Mouse (Mus musculus) midbrain, postnatal 0 days (tissue): Measurements from ENCODE around the gene Arhgap24. TPM values are rescaled to one million over a fixed set of nuclear protein-coding genes. Genes with fewer than 3 reads are reported as not detected.
"Not testable (repeated sequence)": the region's sequence is repeated elsewhere in the genome, so short reads cannot be mapped to it uniquely, and the experiment has no call there.

Experiments used
- ATAC-seq: fragments of 200-750 bp; cut with Nextera tagmentation; 2 replicates; pipeline ENCODE4 v1.8.0; 2017; ENCODE audit warnings: moderate number of reproducible peaks, mild to moderate bottlenecking, moderate TSS enrichment, moderate library complexity; ENCODE audit not compliant: low FRiP score
- DNase-seq: peaks from one replicate; pipeline ENCODE4 v3.0.0-alpha.2; 2015; ENCODE audit warnings: low spot score
- H3K27ac ChIP-seq: fragments of 300-500 bp; sonication (generic); 2 replicates; pipeline ENCODE4 v1.5.1; 2014; ENCODE audit warnings: low read depth, mild to moderate bottlenecking, low read length, mixed read lengths
- H3K27me3 ChIP-seq: fragments of 300-500 bp; sonication (generic); 2 replicates; pipeline ENCODE4 v1.6.1; 2014; ENCODE audit warnings: low read length, control low read depth, mixed read lengths; ENCODE audit not compliant: insufficient read depth
- H3K36me3 ChIP-seq: fragments of 300-500 bp; sonication (generic); 2 replicates; pipeline ENCODE4 v1.6.1; 2014; ENCODE audit warnings: low read length, control low read depth, mixed read lengths; ENCODE audit not compliant: insufficient read depth
- H3K4me1 ChIP-seq: fragments of 300-500 bp; sonication (generic); 2 replicates; pipeline ENCODE4 v1.6.1; 2014; ENCODE audit warnings: mild to moderate bottlenecking, control low read depth, antibody characterized with exemption, low read length, mixed read lengths; ENCODE audit not compliant: insufficient read depth
- H3K4me2 ChIP-seq: fragments of 300-500 bp; sonication (generic); 2 replicates; pipeline ENCODE4 v1.6.1; 2014; ENCODE audit warnings: low read depth, mild to moderate bottlenecking, low read length, mixed read lengths; ENCODE audit not compliant: poor library complexity, severe bottlenecking
- H3K4me3 ChIP-seq: fragments of 300-500 bp; sonication (generic); 2 replicates; pipeline ENCODE4 v1.5.1; 2014; ENCODE audit warnings: low read depth, mild to moderate bottlenecking, low read length, moderate library complexity
- H3K9ac ChIP-seq: fragments of 300-500 bp; sonication (generic); replicated peaks from 2 replicates; pipeline ENCODE4 v1.6.1; 2014; ENCODE audit warnings: mild to moderate bottlenecking, low read length, moderate library complexity, mixed read lengths; ENCODE audit not compliant: poor library complexity, severe bottlenecking
- H3K9me3 ChIP-seq: fragments of 300-500 bp; sonication (generic); 2 replicates; pipeline ENCODE4 v1.6.1; 2016; ENCODE audit warnings: low read length, control low read depth
- CTCF ChIP-seq: IDR thresholded peaks from 2 replicates; pipeline ENCODE4 v1.5.1; 2016; ENCODE audit warnings: antibody characterized with exemption, mild to moderate bottlenecking
- WGBS: fragments of 180-500 bp; shearing (Covaris S2); extraction: QIAGEN DNeasy Blood & Tissue Kit; methylation state at CpG from one replicate; pipeline ENCODE4 v1.1.7; 2014; 5-methylcytosine and 5-hydroxymethylcytosine counted together
- polyA plus RNA-seq: library from polyadenylated mRNA; unstranded; fragments of >200 nt; fragmentation: Nextera tagmentation; extraction: Ambion mirVana; gene quantifications from 2 replicates; pipeline ENCODE4 v1.2.1, GENCODE M21; 2015
- total RNA-seq: library from RNA; depleted of rRNA; stranded (reverse); fragments of >200 nt; gene quantifications from 2 replicates; pipeline ENCODE4 v1.2.3, GENCODE M21; 2014

The Arhgap24 gene
- total and polyA plus RNA-seq, 2 experiments from 2014 or later, result 14.6 to 19.3 TPM

- no peak overlapping the region for H3K4me3 ChIP-seq
- no peaks in the 10 kb centered on the region; the same call in 1 of the 2 replicates for H3K36me3 ChIP-seq
- H3K27ac ChIP-seq, result no peak overlapping the region
- no peak overlapping the region for H3K9ac ChIP-seq
- no peak overlapping the region for H3K4me2 ChIP-seq
- DNase-seq (no peak), ATAC-seq (no peak)
- TF ChIP-seq CTCF, result no peak
- 70% methylated on average over 5 of the region's 5 CpGs for WGBS
- no peaks in the 10 kb centered on the region for H3K9me3 ChIP-seq
- H3K4me1 ChIP-seq, result no peaks in the 10 kb centered on the region
- no peaks in the 10 kb centered on the region for H3K27me3 ChIP-seq
These were observed 445.6 kb downstream of the Arhgap24 start for GRCm38 (mm10) chr5:102926786-102927185.

- Histone ChIP-seq H3K4me3 (no peak overlapping the region), H3K9ac (no peak overlapping the region), H3K4me1 (no peaks in the 10 kb centered on the region), H3K27me3 (no peaks in the 10 kb centered on the region), H3K9me3 (no peaks in the 10 kb centered on the region), H3K4me2 (no peak overlapping the region), H3K27ac (no peak overlapping the region), H3K36me3 (no peaks in the 10 kb centered on the region; the same call in 1 of the 2 replicates)
- DNase-seq (no peak), ATAC-seq (no peak)
- WGBS, result 26% methylated on average over 6 of the region's 6 CpGs
- no peak for TF ChIP-seq CTCF
These were observed 449.0 kb downstream of the Arhgap24 start for GRCm38 (mm10) chr5:102930161-102930560.

GRCm38 (mm10) chr5:102943864-102944630, 462.9 kb downstream of the Arhgap24 start:
- DNase-seq, result peak; percentile 66
- H3K4me2 ChIP-seq, H3K9me3 ChIP-seq, H3K36me3 ChIP-seq, H3K4me3 ChIP-seq, H3K27me3 ChIP-seq, H3K9ac ChIP-seq, H3K4me1 ChIP-seq, H3K27ac ChIP-seq, ATAC-seq: not testable (repeated sequence)
- 78% methylated on average over 17 of the region's 17 CpGs for WGBS
- peak; percentile 80 for TF ChIP-seq CTCF

GRCm38 (mm10) chr5:102946625-102947024, 465.4 kb downstream of the Arhgap24 start:
- H3K27me3 ChIP-seq, result no peaks in the 10 kb centered on the region
- H3K4me3 ChIP-seq, result no peak overlapping the region
- no peaks in the 10 kb centered on the region for H3K9me3 ChIP-seq
- H3K4me2 ChIP-seq, result no peak overlapping the region
- DNase-seq, result no peak
- no peaks in the 10 kb centered on the region for H3K4me1 ChIP-seq
- no peak overlapping the region for H3K27ac ChIP-seq
- no peaks in the 10 kb centered on the region for H3K36me3 ChIP-seq
- no peak for ATAC-seq
- no peak for TF ChIP-seq CTCF
- no peak overlapping the region for H3K9ac ChIP-seq
- WGBS, result 89% methylated on average over 8 of the region's 8 CpGs

- Histone ChIP-seq H3K4me3 (no peak overlapping the region), H3K36me3 (no peaks in the 10 kb centered on the region), H3K4me2 (no peak overlapping the region), H3K27me3 (no peaks in the 10 kb centered on the region), H3K9ac (no peak overlapping the region), H3K27ac (no peak overlapping the region), H3K4me1 (no peaks in the 10 kb centered on the region), H3K9me3 (no peaks in the 10 kb centered on the region)
- no peak for TF ChIP-seq CTCF
- DNase-seq (no peak), ATAC-seq (no peak)
- WGBS, result 79% methylated on average over 8 of the region's 8 CpGs
These were observed 466.0 kb downstream of the Arhgap24 start for GRCm38 (mm10) chr5:102947061-102947711.
